30 mouse cellular contexts compared by ENCODE assay signal in genomic region chr5:114933206-114933605, GRCm38 (mm10). TPM values are rescaled to one million over a fixed set of nuclear protein-coding genes. Genes with fewer than 3 reads are reported as not detected.
DNase-seq lines count a peak whose midpoint lies in the region; ATAC-seq and TF ChIP-seq lines count a peak whose summit lies in the region.
"Had no signal": no experiment of that assay in that cellular context is flagged by ENCODE, and none has a peak within 500 bp of the region (broad histone marks: within the 10 kb centered on the region; RNA-seq: fewer than 3 reads in every experiment).

No protein-coding gene starts in this region.

- ATAC-seq in intestine, postnatal 0 days = peak; percentile 26; the same call in 1 of the 2 replicates
- ATAC-seq in intestine, embryonic 16.5 days = no peak; the same call in 1 of the 2 replicates
- no peak for ATAC-seq in kidney, embryonic 14.5 days (ENCODE audit: low FRiP score, low TSS enrichment)
- ATAC-seq in kidney, embryonic 15.5 days (replicated peaks; ENCODE audit: low FRiP score) = no peak
- ATAC-seq: activated CD4-positive, CD25-positive, alpha-beta regulatory T cell, adult 4 months; forebrain, embryonic 15.5 days had no signal

- TF ChIP-seq CTCF in intestine, postnatal 0 days (IDR thresholded peaks at IDR 0.05; ENCODE audit: low read depth) = no peak
- TF ChIP-seq CTCF in kidney, adult 2 months (conservative IDR thresholded peaks at IDR 0.05; ENCODE audit: insufficient read depth, insufficient read length, low read depth, low read length) = no peak

- no peaks in the 10 kb centered on the region for H3K4me1 ChIP-seq in intestine, postnatal 0 days (replicated peaks; ENCODE audit: control insufficient read depth, insufficient read depth, low read length)
- no peaks in the 10 kb centered on the region for H3K4me1 ChIP-seq in intestine, embryonic 16.5 days (ENCODE audit: control insufficient read depth, insufficient read depth, low read length)
- no peaks in the 10 kb centered on the region for H3K4me1 ChIP-seq in kidney, adult 2 months (ENCODE audit: control insufficient read depth, insufficient read depth, low read length)
- H3K4me1 ChIP-seq in kidney, embryonic 14.5 days (ENCODE audit: control insufficient read depth, insufficient read depth, low read length) = no peaks in the 10 kb centered on the region
- H3K4me1 ChIP-seq in kidney, embryonic 15.5 days = 0 out of 2 replicates have a peak, but pooled peaks cover 2% of the 10 kb centered on the region
- H3K4me1 ChIP-seq: embryonic facial prominence, embryonic 13.5 days; forebrain, embryonic 15.5 days; heart, embryonic 12.5 days; heart, embryonic 15.5 days had no signal

- no peak overlapping the region for H3K9ac ChIP-seq in intestine, postnatal 0 days (ENCODE audit: low read depth, low read length)
- H3K9ac ChIP-seq in intestine, embryonic 16.5 days (ENCODE audit: low read depth, low read length) = no peak overlapping the region
- H3K9ac ChIP-seq in kidney, embryonic 14.5 days (ENCODE audit: low read depth, low read length) = no peak overlapping the region
- H3K9ac ChIP-seq in kidney, embryonic 15.5 days = no peak overlapping the region
- H3K9ac ChIP-seq: embryonic facial prominence, embryonic 13.5 days; forebrain, embryonic 12.5 days; forebrain, embryonic 15.5 days; heart, embryonic 12.5 days; heart, embryonic 15.5 days had no signal

- no peaks in the 10 kb centered on the region for H3K27me3 ChIP-seq in intestine, postnatal 0 days (replicated peaks; ENCODE audit: control insufficient read depth, insufficient read depth, low read length)
- H3K27me3 ChIP-seq in intestine, embryonic 16.5 days (replicated peaks; ENCODE audit: control insufficient read depth, insufficient read depth, low read length) = no peaks in the 10 kb centered on the region
- H3K27me3 ChIP-seq in kidney, adult 2 months (replicated peaks; ENCODE audit: control insufficient read depth, insufficient read depth, low read length) = no peaks in the 10 kb centered on the region
- no peaks in the 10 kb centered on the region for H3K27me3 ChIP-seq in kidney, embryonic 14.5 days (ENCODE audit: control insufficient read depth, insufficient read depth, low read length)
- H3K27me3 ChIP-seq in kidney, embryonic 15.5 days = no peaks in the 10 kb centered on the region
- H3K27me3 ChIP-seq: embryonic facial prominence, embryonic 13.5 days; forebrain, embryonic 15.5 days; heart, embryonic 12.5 days; heart, embryonic 15.5 days had no signal

- DNase-seq in kidney, adult 2 months = peak; percentile 73
- peak; percentile 45 to 65 for DNase-seq in kidney, postnatal 25 days
- DNase-seq in kidney, postnatal 36 days = peak; percentile 59 to 63
- DNase-seq in spleen, postnatal 36 days (ENCODE audit: low spot score in 2 of 2) = no peak
- DNase-seq: adrenal gland, adult 8-10 months; adrenal gland, postnatal 25 days; cerebellum, adult 11-12 months; cerebellum, adult 8-10 months; cerebellum, postnatal 10 days; cerebellum, postnatal 36 days; embryo, embryonic 11 days; gastrocnemius, postnatal 25 days; heart, adult 18-20 months; heart, postnatal 10 days; heart, postnatal 36 days had no signal

- no peak overlapping the region for H3K4me2 ChIP-seq in intestine, postnatal 0 days (replicated peaks; ENCODE audit: low read depth)
- no peak overlapping the region for H3K4me2 ChIP-seq in intestine, embryonic 16.5 days (ENCODE audit: low read depth, low read length)
- H3K4me2 ChIP-seq in kidney, embryonic 14.5 days (replicated peaks; ENCODE audit: low read depth, low read length) = no peak overlapping the region
- no peak overlapping the region for H3K4me2 ChIP-seq in kidney, embryonic 15.5 days
- H3K4me2 ChIP-seq: embryonic facial prominence, embryonic 13.5 days; forebrain, embryonic 12.5 days; forebrain, embryonic 15.5 days; heart, embryonic 12.5 days; heart, embryonic 15.5 days had no signal

- H3K9me3 ChIP-seq in intestine, postnatal 0 days (ENCODE audit: control insufficient read depth) = no peaks in the 10 kb centered on the region
- no peaks in the 10 kb centered on the region for H3K9me3 ChIP-seq in intestine, embryonic 16.5 days (ENCODE audit: control insufficient read depth, low read length)
- H3K9me3 ChIP-seq in kidney, embryonic 14.5 days (ENCODE audit: control insufficient read depth, low read length) = 0 out of 2 replicates have a peak, but pooled peaks cover 3% of the 10 kb centered on the region
- no peaks in the 10 kb centered on the region for H3K9me3 ChIP-seq in kidney, embryonic 15.5 days (replicated peaks)
- H3K9me3 ChIP-seq: embryonic facial prominence, embryonic 10.5 days; embryonic facial prominence, embryonic 13.5 days; forebrain, embryonic 12.5 days; forebrain, embryonic 15.5 days; heart, embryonic 15.5 days had no signal

- 63% methylated on average over 8 of the region's 8 CpGs for WGBS in intestine, postnatal 0 days
- 87% methylated on average over 8 of the region's 8 CpGs for WGBS in intestine, embryonic 16.5 days
- WGBS in kidney, adult 2 months = 69% methylated on average over 8 of the region's 8 CpGs
- WGBS in kidney, embryonic 14.5 days = 85% methylated on average over 8 of the region's 8 CpGs
- 84% methylated on average over 8 of the region's 8 CpGs for WGBS in kidney, embryonic 15.5 days

- H3K27ac ChIP-seq in intestine, postnatal 0 days (ENCODE audit: low read depth, low read length) = no peak overlapping the region
- no peak overlapping the region for H3K27ac ChIP-seq in intestine, embryonic 16.5 days (ENCODE audit: low read length)
- H3K27ac ChIP-seq in kidney, adult 2 months (ENCODE audit: insufficient read depth, low read depth, low read length) = no peak overlapping the region
- no peak overlapping the region for H3K27ac ChIP-seq in kidney, embryonic 14.5 days (ENCODE audit: low read depth, low read length)
- no peak overlapping the region for H3K27ac ChIP-seq in kidney, embryonic 15.5 days
- H3K27ac ChIP-seq: embryonic facial prominence, embryonic 10.5 days; embryonic facial prominence, embryonic 13.5 days; forebrain, embryonic 12.5 days; forebrain, embryonic 15.5 days; heart, embryonic 15.5 days; hindbrain, embryonic 10.5 days had no signal

- peaks cover 15% of the 10 kb centered on the region; the same call in 1 of the 2 replicates for H3K36me3 ChIP-seq in intestine, postnatal 0 days (ENCODE audit: control insufficient read depth, insufficient read depth)
- no peaks in the 10 kb centered on the region for H3K36me3 ChIP-seq in intestine, embryonic 16.5 days (ENCODE audit: control insufficient read depth, insufficient read depth, low read length)
- H3K36me3 ChIP-seq in kidney, adult 2 months (ENCODE audit: control insufficient read depth, insufficient read depth, low read length) = no peaks in the 10 kb centered on the region
- H3K36me3 ChIP-seq in kidney, embryonic 14.5 days (ENCODE audit: control insufficient read depth, insufficient read depth, low read length) = no peaks in the 10 kb centered on the region
- no peaks in the 10 kb centered on the region for H3K36me3 ChIP-seq in kidney, embryonic 15.5 days
- H3K36me3 ChIP-seq: embryonic facial prominence, embryonic 10.5 days; embryonic facial prominence, embryonic 13.5 days; forebrain, embryonic 12.5 days; forebrain, embryonic 15.5 days; heart, embryonic 12.5 days; heart, embryonic 15.5 days; hindbrain, embryonic 10.5 days had no signal

- no peak for TF ChIP-seq POLR2A in kidney, adult 2 months (IDR thresholded peaks at IDR 0.05; ENCODE audit: low read depth, low read length)

- no peak overlapping the region for H3K4me3 ChIP-seq in intestine, postnatal 0 days (ENCODE audit: low read depth, low read length)
- no peak overlapping the region for H3K4me3 ChIP-seq in intestine, embryonic 16.5 days (ENCODE audit: low read length)
- no peak overlapping the region for H3K4me3 ChIP-seq in kidney, adult 2 months (ENCODE audit: insufficient read depth, low read depth, low read length)
- H3K4me3 ChIP-seq in kidney, embryonic 14.5 days (ENCODE audit: low read length) = no peak overlapping the region
- H3K4me3 ChIP-seq in kidney, embryonic 15.5 days (replicated peaks) = no peak overlapping the region
- H3K4me3 ChIP-seq: embryonic facial prominence, embryonic 10.5 days; embryonic facial prominence, embryonic 13.5 days; erythroblast, embryonic 14.5 days; forebrain, embryonic 12.5 days; forebrain, embryonic 15.5 days; heart, embryonic 12.5 days; heart, embryonic 15.5 days; hindbrain, embryonic 10.5 days had no signal

RNA-seq across cellular contexts. Expression of gene 2210016L21Rik, which starts 8.8 kb away (rescaled TPM):
- 55.6 and 56.5 TPM in 2 replicates for polyA plus RNA-seq in intestine, postnatal 0 days (2015; fragmentation: Nextera tagmentation; extraction: Ambion mirVana)
- 49.1 and 53.3 TPM in 2 replicates for polyA plus RNA-seq in intestine, embryonic 16.5 days (2015; fragmentation: Nextera tagmentation; extraction: Ambion mirVana)
- 23.5 and 26.1 TPM in 2 replicates for polyA plus RNA-seq in kidney, adult 2 months (2012; rRNA removed)
- 51.1 and 58.9 TPM in 2 replicates for polyA plus RNA-seq in kidney, embryonic 14.5 days (2014; fragmentation: Nextera tagmentation; extraction: Ambion mirVana)
- 62.8 and 68.0 TPM in 2 replicates for polyA plus RNA-seq in kidney, embryonic 15.5 days (2015; fragmentation: Nextera tagmentation; extraction: Ambion mirVana)

RNA-seq across cellular contexts. Expression of gene Oasl1, which starts 10.2 kb away (rescaled TPM):
- polyA plus RNA-seq in intestine, postnatal 0 days (2015; fragmentation: Nextera tagmentation; extraction: Ambion mirVana) = 20.1 and 25.5 TPM in 2 replicates
- 1.3 and 2.1 TPM in 2 replicates for polyA plus RNA-seq in intestine, embryonic 16.5 days (2015; fragmentation: Nextera tagmentation; extraction: Ambion mirVana)
- polyA plus RNA-seq in kidney, adult 2 months (2012; rRNA removed) = 4.3 and 5.7 TPM in 2 replicates
- 1.2 and 2.5 TPM in 2 replicates for polyA plus RNA-seq in kidney, embryonic 14.5 days (2014; fragmentation: Nextera tagmentation; extraction: Ambion mirVana)
- polyA plus RNA-seq in kidney, embryonic 15.5 days (2015; fragmentation: Nextera tagmentation; extraction: Ambion mirVana) = 1.6 and 2.0 TPM in 2 replicates
- polyA plus RNA-seq: embryonic facial prominence, embryonic 10.5 days; erythroblast, embryonic 14.5 days; hindbrain, embryonic 10.5 days had no signal

RNA-seq across cellular contexts. Expression of gene Oasl2, which starts 36.5 kb away (rescaled TPM):
- 78.7 and 88.6 TPM in 2 replicates for polyA plus RNA-seq in intestine, postnatal 0 days (2015; fragmentation: Nextera tagmentation; extraction: Ambion mirVana)
- 6.0 and 7.4 TPM in 2 replicates for polyA plus RNA-seq in intestine, embryonic 16.5 days (2015; fragmentation: Nextera tagmentation; extraction: Ambion mirVana)
- 10.2 and 11.2 TPM in 2 replicates for polyA plus RNA-seq in kidney, adult 2 months (2012; rRNA removed)
- 2.2 and 4.0 TPM in 2 replicates for polyA plus RNA-seq in kidney, embryonic 14.5 days (2014; fragmentation: Nextera tagmentation; extraction: Ambion mirVana)
- polyA plus RNA-seq in kidney, embryonic 15.5 days (2015; fragmentation: Nextera tagmentation; extraction: Ambion mirVana) = 4.2 and 6.2 TPM in 2 replicates

RNA-seq across cellular contexts. Expression of gene Hnf1a, which starts 37.7 kb away (rescaled TPM):
- 15.9 and 16.1 TPM in 2 replicates for polyA plus RNA-seq in intestine, postnatal 0 days (2015; fragmentation: Nextera tagmentation; extraction: Ambion mirVana)
- polyA plus RNA-seq in intestine, embryonic 16.5 days (2015; fragmentation: Nextera tagmentation; extraction: Ambion mirVana) = 16.1 and 21.7 TPM in 2 replicates
- polyA plus RNA-seq in kidney, adult 2 months (2012; rRNA removed) = 24.2 and 29.5 TPM in 2 replicates
- polyA plus RNA-seq in kidney, embryonic 14.5 days (2014; fragmentation: Nextera tagmentation; extraction: Ambion mirVana) = 5.4 and 6.8 TPM in 2 replicates
- polyA plus RNA-seq in kidney, embryonic 15.5 days (2015; fragmentation: Nextera tagmentation; extraction: Ambion mirVana) = 12.0 and 13.9 TPM in 2 replicates
- polyA plus RNA-seq: brain, embryonic 14.5 days; cortical plate, adult 2 months; embryonic facial prominence, embryonic 13.5 days; forebrain, embryonic 12.5 days; forebrain, embryonic 15.5 days; hindbrain, embryonic 10.5 days had no signal

Comparison
In these comparisons a context has a peak if more than half of its experiments do, and no peak if none do; other contexts are left out.
1. DNase-seq: peak in kidney, adult 2 months (single experiment), kidney, postnatal 25 days (2 of 2) and kidney, postnatal 36 days (2 of 2); none in spleen, postnatal 36 days (0 of 2).